Mouse (Mus musculus) megakaryocyte, embryonic 14.5 days (primary cell): ENCODE results near the gene Vmn1r58.

Experiments
- FLI1 ChIP-seq: IDR thresholded peaks from 2 replicates; pipeline ENCODE4 v1.6.1; 2012; ENCODE audit warnings: low read length, inconsistent platforms, mixed read lengths
- GATA1 ChIP-seq: IDR thresholded peaks from 3 replicates; pipeline ENCODE4 v1.6.1; 2012; ENCODE audit warnings: mixed read lengths, low read length, inconsistent platforms, borderline replicate concordance

DNA sequence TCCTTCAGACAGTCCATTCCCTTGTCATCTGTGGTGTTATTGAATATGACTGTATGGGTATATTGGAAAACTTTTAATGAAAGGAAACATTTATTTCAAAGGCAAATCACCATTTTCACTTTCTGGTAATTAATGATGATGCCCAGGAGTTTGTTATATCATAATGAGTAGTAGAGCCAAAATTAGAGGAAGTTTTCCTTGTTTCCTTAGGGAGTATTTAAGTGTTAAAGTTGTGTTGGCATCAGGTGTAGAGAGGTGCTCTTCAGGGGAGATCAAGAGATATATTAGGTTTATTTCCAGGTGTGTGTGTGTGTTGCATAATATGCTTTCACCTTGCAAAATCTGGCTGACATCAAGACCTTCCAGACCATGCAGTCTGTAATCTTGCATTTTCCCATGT is 43.5 kb upstream of the Vmn1r58 start, which contains the start of gene Vmn1r59:
- no peak for TF ChIP-seq FLI1
- no peak for TF ChIP-seq GATA1
